Mouse (Mus musculus) kidney, postnatal 4 days (tissue): Measurements from ENCODE around the gene Cenpp.
"Not testable (repeated sequence)": the region's sequence is repeated elsewhere in the genome, so short reads cannot be mapped to it uniquely, and the experiment has no call there.

ENCODE experiments used
- DNase-seq, 2 experiments: peaks; one replicate each; pipeline ENCODE4 v3.0.0; 2021; ENCODE audit warnings: mixed read lengths in 2 of 2

The Cenpp gene

DNA sequence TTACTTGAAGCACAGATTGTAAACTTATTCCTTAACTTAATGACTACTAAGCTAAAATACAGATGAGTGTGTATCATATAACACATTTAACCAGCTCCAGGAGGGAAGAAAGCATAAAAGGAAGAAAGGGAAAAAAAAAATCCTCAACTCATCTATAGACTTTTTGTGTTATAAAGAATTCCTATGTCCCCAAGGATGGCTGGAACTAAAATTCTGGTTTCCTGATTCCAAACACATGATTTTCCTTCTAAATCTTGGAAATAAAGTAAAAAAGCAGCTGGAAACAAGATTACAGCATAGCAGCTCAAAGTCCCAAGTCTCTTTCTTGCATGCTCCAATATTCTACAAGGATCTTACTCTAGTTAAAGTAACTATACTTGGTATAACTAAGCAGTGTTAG, 49.0 kb downstream of the Cenpp start:
- no peak for DNase-seq

GRCm38 (mm10) chr13:49602541-49602940, 50.0 kb downstream of the Cenpp start:
- not testable (repeated sequence) for DNase-seq

GRCm38 (mm10) chr13:49586062-49586461, 66.5 kb downstream of the Cenpp start:
- DNase-seq = no peak

DNA sequence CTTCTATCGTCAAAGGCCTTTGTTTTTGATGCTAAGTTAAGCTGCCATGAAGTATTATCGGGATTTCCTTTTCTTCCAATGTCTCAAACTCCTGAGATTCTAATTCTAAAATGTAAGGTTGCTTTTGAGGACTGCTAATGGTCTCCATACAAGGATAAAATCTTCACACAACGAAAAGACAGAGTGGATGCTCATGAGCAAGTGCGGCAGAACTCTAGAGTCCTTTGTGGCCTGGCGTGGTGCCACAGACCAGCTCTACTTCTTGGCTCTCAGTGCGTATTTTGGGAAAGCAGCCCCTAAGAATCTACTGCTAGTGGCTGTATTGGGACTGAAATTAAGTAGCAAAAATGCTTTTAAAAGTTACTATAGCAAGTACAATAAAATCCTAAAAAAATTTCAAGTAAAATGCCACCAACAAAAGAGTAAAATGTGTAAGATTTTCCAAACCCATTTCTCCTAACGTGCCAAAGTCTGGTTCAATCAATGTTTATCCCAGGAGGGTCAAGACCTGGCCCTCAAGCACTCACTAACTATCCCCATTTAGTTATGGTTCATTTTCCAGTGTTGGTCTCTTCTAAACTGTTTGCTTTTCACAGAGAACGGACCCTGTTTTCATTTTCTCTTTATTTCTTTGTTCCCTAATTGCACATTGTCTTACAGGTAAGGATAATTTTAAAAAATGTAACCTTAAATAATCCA, 68.1 kb downstream of the Cenpp start:
- DNase-seq = peak; percentile 54 to 66

GRCm38 (mm10) chr13:49583859-49584258, 68.7 kb downstream of the Cenpp start:
- no peak for DNase-seq

GRCm38 (mm10) chr13:49581541-49582530, 70.7 kb downstream of the Cenpp start, which contains the start of gene Omd:
TSS of gene Omd (plus strand) at chr13:49582462.
- peak in 1 of 2 experiments; percentile 28 for DNase-seq

DNA sequence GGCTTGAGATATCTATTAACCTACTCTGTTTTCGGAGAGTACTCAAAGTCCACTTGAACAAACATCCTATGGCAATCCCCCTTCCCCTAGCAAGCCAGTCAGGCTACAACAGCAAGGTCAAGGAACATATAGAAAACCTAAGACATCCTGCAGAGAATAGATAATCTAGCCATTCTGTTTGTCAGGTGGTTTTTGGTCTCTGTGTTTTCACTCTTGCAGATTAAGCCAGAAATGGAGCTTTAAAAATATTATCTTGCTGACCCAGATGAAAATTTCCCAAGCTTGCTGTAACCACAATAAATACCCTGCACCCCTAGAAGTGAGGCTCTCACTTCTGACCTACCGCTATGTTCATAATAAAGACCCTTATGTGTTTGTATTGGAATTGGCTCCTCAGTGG, 81.2 kb downstream of the Cenpp start:
- no peak for DNase-seq

GRCm38 (mm10) chr13:49570371-49570770, 82.2 kb downstream of the Cenpp start:
- peak in 1 of 2 experiments; percentile 7 for DNase-seq

GRCm38 (mm10) chr13:49564347-49564746, 88.2 kb downstream of the Cenpp start:
- DNase-seq = no peak

GRCm38 (mm10) chr13:49560886-49561285, 91.7 kb downstream of the Cenpp start:
- DNase-seq = no peak

- peak; percentile 69 to 71 for DNase-seq
These were observed 93.4 kb downstream of the Cenpp start for GRCm38 (mm10) chr13:49559185-49559584.

- DNase-seq = no peak
These were observed 95.7 kb downstream of the Cenpp start for GRCm38 (mm10) chr13:49556924-49557323.

DNA sequence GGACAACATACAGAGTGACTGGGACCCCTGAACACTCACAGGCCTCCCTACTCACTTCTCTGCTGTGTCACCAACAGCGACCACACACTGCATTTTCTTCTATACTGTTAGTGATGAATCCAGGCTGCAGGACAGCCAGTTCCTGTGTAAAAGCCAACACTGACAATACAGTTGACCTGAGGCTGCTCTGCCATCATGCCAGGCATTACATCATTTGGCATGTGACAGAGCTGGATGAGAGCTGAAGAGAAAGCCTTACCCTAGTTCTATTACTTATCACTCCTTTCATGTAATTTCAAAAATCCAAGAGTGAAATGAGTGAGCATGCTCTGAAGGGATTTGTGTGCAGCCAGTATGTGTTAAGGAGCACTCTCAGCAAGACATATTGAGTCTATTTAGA, 96.4 kb downstream of the Cenpp start:
- DNase-seq = no peak

DNA sequence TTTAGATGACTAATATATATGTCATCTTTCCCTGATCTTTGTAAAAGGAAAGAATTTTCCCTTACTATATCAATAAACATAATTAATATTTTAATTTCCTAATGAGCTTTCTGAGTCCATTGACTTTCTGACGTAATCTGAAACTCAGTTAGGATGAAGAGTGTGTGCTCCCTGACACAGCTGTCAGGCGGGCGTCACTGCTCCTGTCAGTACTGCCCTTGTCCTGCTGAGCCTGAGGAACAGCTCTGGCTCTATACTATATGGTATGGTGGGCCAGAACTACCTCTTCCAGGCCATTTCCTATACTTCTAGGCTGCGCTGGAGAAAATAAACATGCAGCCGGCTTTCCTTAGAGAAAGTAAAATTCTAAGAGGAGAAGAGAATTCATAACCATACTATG, 98.1 kb downstream of the Cenpp start:
- DNase-seq = no peak

GRCm38 (mm10) chr13:49549616-49550015, 103.0 kb downstream of the Cenpp start:
- DNase-seq = no peak

DNA sequence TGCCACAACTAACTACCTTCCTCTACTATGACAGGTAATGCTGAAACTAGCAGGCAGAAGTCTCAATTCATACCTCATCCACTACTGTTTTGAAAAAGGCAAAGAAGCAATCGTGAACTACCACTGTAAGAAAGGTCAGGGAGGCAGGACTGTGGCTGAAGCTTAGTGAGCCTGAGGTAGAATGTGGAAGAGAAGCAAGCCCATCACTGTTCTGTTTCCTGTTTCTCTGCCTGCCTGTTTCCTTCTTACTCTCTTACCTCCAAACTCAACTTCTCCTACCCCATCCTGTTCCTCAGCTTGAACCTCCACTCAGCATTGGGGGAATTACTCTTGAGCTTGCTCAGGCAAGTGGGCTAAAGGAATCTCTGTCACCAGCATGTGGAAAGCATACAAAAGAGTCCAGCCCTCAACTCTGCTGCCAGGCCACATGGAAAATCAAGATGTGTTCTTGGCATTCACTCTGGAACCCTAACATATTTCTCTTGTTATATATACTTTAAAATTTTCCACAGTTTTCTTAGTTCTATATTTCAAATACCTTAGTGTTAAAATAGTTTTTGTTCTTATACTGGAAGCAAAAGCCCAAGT, 104.9 kb downstream of the Cenpp start:
- no peak for DNase-seq

DNA sequence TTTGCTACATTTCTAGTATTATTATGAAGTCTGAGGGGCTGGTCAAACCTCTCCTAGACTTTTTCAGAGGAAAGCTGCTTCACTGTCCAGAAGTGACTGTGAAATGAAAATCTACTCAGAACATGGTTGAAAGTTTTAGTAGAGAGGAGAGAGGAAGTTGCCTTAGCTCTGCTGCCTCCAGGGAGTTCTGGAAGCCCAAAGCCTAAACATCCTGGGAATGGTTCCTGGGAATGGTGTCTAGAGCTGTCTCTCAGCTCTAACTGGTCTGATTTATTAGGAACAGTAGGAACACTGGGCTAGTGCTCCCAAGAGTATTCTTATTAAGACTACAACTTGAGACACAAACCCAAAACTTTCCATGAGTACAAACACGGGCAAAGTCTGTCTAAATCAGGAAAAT, 106.1 kb downstream of the Cenpp start:
- DNase-seq = peak; percentile 7 to 18

- peak; percentile 14 to 20 for DNase-seq
These were observed 106.9 kb downstream of the Cenpp start for GRCm38 (mm10) chr13:49545646-49546045.

DNA sequence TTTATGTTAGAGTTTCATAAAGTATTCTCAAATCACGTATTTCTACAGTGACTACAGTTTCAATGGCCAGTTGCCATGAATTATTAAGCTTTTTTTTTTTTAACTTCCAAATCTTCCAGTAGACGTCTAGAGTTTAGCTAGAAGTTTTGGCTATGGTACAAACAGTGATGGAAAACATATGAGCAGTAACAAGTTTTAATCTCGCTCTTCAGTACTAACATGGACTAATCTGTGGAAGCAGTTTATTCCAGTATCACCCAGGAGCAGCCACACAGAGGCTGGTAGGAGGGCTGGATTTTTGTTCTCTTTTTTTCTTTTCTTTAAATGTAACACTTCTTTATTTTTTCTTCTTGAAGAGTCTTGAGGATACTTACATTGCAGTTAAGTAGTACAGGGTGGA, 108.3 kb downstream of the Cenpp start, which contains the start of gene Aspn:
TSS of gene Aspn (plus strand) at position 165 of the 400 bp plus-strand sequence.
- DNase-seq = no peak

DNA sequence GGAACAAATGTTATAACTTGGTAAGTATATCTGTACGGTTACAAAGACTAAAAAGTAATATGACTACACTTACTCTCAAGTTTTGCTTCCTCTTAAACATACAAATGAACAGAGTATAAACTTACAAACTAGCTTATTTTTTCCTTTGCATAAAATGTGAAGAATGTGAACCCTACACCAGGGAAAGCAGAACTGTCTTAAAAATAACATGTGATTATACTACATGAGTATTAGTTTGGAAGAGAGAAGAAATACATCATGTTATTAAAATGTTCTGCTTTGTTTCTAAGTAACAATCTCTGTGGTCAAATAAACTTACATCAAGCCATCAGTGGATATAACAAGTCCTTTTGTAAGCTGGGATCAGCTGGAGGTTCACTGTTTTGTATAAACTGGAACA, 113.9 kb downstream of the Cenpp start:
- no peak for DNase-seq

DNA sequence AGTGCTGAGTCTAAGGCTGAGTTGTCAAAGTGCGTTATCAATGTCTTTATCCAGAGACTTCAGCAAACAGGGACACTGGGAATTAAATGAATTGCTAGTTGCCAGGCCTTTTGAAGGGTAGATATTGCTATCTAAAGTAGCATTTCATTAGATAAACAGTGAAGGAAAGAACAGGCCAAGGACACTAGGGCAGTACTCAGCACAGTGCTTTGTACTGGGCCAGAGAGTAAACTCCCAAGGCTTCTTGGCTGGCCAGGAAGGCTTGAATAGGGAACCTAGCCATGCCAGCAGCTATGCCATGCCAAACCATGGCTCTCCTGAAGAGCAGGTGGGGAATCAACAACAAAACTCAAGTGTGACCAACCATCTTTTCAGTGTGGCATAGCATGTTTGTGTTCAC, 115.6 kb downstream of the Cenpp start:
- DNase-seq = no peak

DNA sequence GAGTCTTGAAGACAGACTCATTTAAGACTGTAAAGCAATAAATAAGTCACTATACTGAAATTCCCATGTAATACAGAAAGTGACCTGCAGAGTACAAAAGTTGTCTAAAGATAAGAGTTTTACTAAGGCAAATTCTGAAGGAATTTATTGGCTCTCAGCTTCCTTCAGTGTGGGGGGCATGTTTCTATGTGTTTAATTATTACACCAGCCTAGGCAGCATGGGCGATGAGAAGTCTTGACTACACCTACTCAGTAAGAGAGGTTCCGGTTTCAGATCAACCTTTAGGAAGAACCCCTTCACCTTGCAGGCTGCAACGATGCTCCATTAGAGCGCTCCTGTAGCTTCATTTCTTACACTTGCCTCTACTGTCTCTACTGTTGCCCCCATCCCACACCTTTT, 121.9 kb downstream of the Cenpp start:
- DNase-seq = no peak

DNA sequence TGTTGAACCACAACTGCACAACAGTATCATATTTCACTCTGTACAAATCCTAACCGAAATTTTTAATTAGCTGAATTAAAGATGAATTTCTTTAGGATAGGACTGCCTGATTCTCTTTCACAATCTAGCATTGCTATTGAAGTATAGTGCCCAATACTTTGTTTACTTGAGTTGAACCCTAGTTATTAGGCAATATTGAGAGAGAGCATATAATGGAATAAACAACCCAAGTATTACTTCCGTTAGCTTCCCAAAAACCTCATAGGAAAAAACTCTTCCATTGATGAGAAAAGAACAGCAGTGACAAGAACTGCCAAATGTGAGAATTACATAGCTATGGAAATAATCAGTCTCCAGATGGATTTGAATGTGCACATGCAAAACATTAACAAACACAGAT, 126.3 kb downstream of the Cenpp start:
- no peak for DNase-seq
